Mouse (Mus musculus): ENCODE measurements around the gene Blmh.

Blmh gene

GRCm38 (mm10) chr11:76924759-76925236 lies at the start of gene Blmh:
Gene Blmh (plus strand): TSS chr11:76924809.
- in situ Hi-C loops (cut with MboI, MseI) = no loop called here

- in situ Hi-C loops (cut with MboI, MseI) = loop anchor here (10.0 kb wide), 1 partner anchor 205 kb away; the partner anchor contains the start of genes Bhlha9 and Trarg1
Measured at GRCm38 (mm10) chr11:76879816-76880215, 44.8 kb upstream of the Blmh start.

GRCm38 (mm10) chr11:76884451-76884850 lies 40.2 kb upstream of the Blmh start:
- in situ Hi-C loops (cut with MboI, MseI) = loop anchor here (10.0 kb wide), 1 partner anchor 210 kb away; the partner anchor contains the start of genes Bhlha9 and Trarg1

GRCm38 (mm10) chr11:76889339-76890164 lies 35.1 kb upstream of the Blmh start:
- in situ Hi-C loops (cut with MboI, MseI) = loop anchor here (10.0 kb wide), 1 partner anchor 215 kb away; the partner anchor contains the start of genes Bhlha9 and Trarg1

- in situ Hi-C loops (cut with MboI, MseI) = no loop called here
Measured at GRCm38 (mm10) chr11:76891171-76891570, 33.4 kb upstream of the Blmh start.

- in situ Hi-C loops (cut with MboI, MseI) = no loop called here
Measured at GRCm38 (mm10) chr11:76891738-76892349, 32.8 kb upstream of the Blmh start.

GRCm38 (mm10) chr11:76892972-76893371 lies 31.6 kb upstream of the Blmh start:
- in situ Hi-C loops (cut with MboI, MseI) = no loop called here

- in situ Hi-C loops (cut with MboI, MseI) = no loop called here
Measured at GRCm38 (mm10) chr11:76893570-76893969, 31.0 kb upstream of the Blmh start.

- in situ Hi-C loops (cut with MboI, MseI) = no loop called here
Measured at GRCm38 (mm10) chr11:76894240-76894639, 30.4 kb upstream of the Blmh start.

- in situ Hi-C loops (cut with MboI, MseI) = loop anchor here (5.0 kb wide), 1 partner anchor 109 kb away; no protein-coding TSS in a partner anchor
Measured at GRCm38 (mm10) chr11:76896360-76896759, 28.2 kb upstream of the Blmh start.

GRCm38 (mm10) chr11:76897126-76897525 lies 27.5 kb upstream of the Blmh start:
- in situ Hi-C loops (cut with MboI, MseI) = loop anchor here (5.0 kb wide), 1 partner anchor 110 kb away; no protein-coding TSS in a partner anchor

- in situ Hi-C loops (cut with MboI, MseI) = loop anchor here (5.0 kb wide), 1 partner anchor 111 kb away; no protein-coding TSS in a partner anchor
Measured at GRCm38 (mm10) chr11:76897871-76898270, 26.7 kb upstream of the Blmh start.

- in situ Hi-C loops (cut with MboI, MseI) = loop anchor here (5.0 kb wide), 1 partner anchor 111 kb away; no protein-coding TSS in a partner anchor
Measured at GRCm38 (mm10) chr11:76898751-76899150, 25.9 kb upstream of the Blmh start.

- in situ Hi-C loops (cut with MboI, MseI) = loop anchor here (5.0 kb wide), 1 partner anchor 113 kb away; no protein-coding TSS in a partner anchor
Measured at GRCm38 (mm10) chr11:76899758-76900738, 24.6 kb upstream of the Blmh start.

GRCm38 (mm10) chr11:76901579-76902361 lies 22.8 kb upstream of the Blmh start, which contains the start of gene Tmigd1:
Gene Tmigd1 (plus strand): TSS chr11:76902159.
- in situ Hi-C loops (cut with MboI, MseI) = no loop called here

- in situ Hi-C loops (cut with MboI, MseI) = no loop called here
Measured at GRCm38 (mm10) chr11:76904340-76904739, 20.3 kb upstream of the Blmh start.

GRCm38 (mm10) chr11:76908651-76909050 lies 16.0 kb upstream of the Blmh start:
- in situ Hi-C loops (cut with MboI, MseI) = no loop called here

GRCm38 (mm10) chr11:76911325-76912054 lies 13.1 kb upstream of the Blmh start:
- in situ Hi-C loops (cut with MboI, MseI) = no loop called here

- in situ Hi-C loops (cut with MboI, MseI) = no loop called here
Measured at GRCm38 (mm10) chr11:76912055-76912395, 12.6 kb upstream of the Blmh start.

- in situ Hi-C loops (cut with MboI, MseI) = no loop called here
Measured at GRCm38 (mm10) chr11:76914366-76914765, 10.2 kb upstream of the Blmh start.
